Mouse (Mus musculus): ENCODE results near the gene Opcml. TPM values are rescaled to one million over a fixed set of nuclear protein-coding genes. Genes with fewer than 3 reads are reported as not detected.

The Opcml gene
- polyA plus RNA-seq, 1 experiment from 2014 or later, result 7.4 TPM

DNA sequence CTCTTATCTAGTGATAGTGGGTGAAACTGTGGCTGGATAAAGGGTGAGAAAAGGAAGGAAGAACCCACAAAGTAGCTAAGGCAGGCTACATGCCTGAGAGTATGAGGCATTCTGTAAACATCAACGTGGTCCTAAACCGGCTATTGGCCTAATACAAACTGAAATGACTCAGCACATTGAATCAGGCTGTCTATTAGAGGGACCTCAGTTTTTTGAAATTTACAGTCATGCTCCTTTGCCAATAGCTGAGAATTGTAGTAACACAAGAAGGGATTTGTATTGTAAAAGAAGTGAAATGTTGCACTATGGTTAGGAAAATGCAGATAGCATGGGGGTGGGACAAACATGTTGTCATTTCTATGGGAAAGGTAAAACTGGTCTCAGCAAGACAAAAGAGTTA is 10.4 kb downstream of the Opcml start:
- H3K4me2 ChIP-seq (replicated peaks), result no peak overlapping the region
- no peaks in the 10 kb centered on the region for H3K9me3 ChIP-seq
- H3K9ac ChIP-seq, result no peak overlapping the region
- ATAC-seq (ENCODE audit: low FRiP score, low read depth), result no peak
- WGBS, result 86% methylated on average over 2 of the region's 2 CpGs
- H3K27ac ChIP-seq, result no peak overlapping the region
- no peaks in the 10 kb centered on the region for H3K36me3 ChIP-seq
- no peak overlapping the region for H3K4me3 ChIP-seq
- no peaks in the 10 kb centered on the region for H3K4me1 ChIP-seq
- no peaks in the 10 kb centered on the region for H3K27me3 ChIP-seq (replicated peaks)

GRCm38 (mm10) chr9:27801807-27802206 is 11.2 kb downstream of the Opcml start:
- Histone ChIP-seq H3K27me3 (replicated peaks) (no peaks in the 10 kb centered on the region), H3K4me3 (no peak overlapping the region), H3K36me3 (no peaks in the 10 kb centered on the region), H3K9me3 (no peaks in the 10 kb centered on the region), H3K9ac (no peak overlapping the region), H3K27ac (no peak overlapping the region), H3K4me1 (no peaks in the 10 kb centered on the region), H3K4me2 (replicated peaks) (no peak overlapping the region)
- 86% methylated on average over 3 of the region's 3 CpGs for WGBS
- ATAC-seq (ENCODE audit: low FRiP score, low read depth), result no peak

- Histone ChIP-seq H3K27me3 (replicated peaks) (no peaks in the 10 kb centered on the region), H3K4me1 (no peaks in the 10 kb centered on the region), H3K4me2 (replicated peaks) (no peak overlapping the region), H3K4me3 (no peak overlapping the region), H3K9me3 (no peaks in the 10 kb centered on the region), H3K9ac (no peak overlapping the region), H3K36me3 (no peaks in the 10 kb centered on the region), H3K27ac (no peak overlapping the region)
- no peak for ATAC-seq (ENCODE audit: low FRiP score, low read depth)
Observed at GRCm38 (mm10) chr9:27802379-27802778, 11.8 kb downstream of the Opcml start.

DNA sequence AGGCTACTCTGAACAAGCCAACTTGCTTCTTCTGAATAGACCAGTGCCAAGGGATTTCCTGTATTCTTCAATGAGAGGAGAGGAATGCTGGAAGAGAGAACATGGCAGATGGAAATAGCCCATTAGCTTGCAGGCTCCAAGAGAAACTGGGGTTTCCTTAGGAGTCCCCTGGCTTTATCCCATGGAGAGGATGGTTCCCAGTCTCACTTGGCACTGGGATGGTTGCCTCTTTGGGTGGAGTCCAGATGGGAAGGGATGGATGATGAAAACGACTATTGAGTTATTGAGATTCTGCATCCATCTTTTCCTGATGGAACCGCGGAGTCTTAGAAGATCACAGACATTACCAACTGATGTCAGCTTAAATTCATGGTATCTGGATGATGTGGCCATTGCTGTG is 13.9 kb downstream of the Opcml start:
- Histone ChIP-seq H3K4me3 (no peak overlapping the region), H3K36me3 (no peaks in the 10 kb centered on the region), H3K9ac (no peak overlapping the region), H3K27ac (no peak overlapping the region), H3K27me3 (replicated peaks) (no peaks in the 10 kb centered on the region), H3K4me1 (no peaks in the 10 kb centered on the region), H3K4me2 (replicated peaks) (no peak overlapping the region), H3K9me3 (no peaks in the 10 kb centered on the region)
- ATAC-seq (ENCODE audit: low FRiP score, low read depth), result no peak
- WGBS, result 95% methylated on average over 3 of the region's 3 CpGs

- H3K9ac ChIP-seq, result no peak overlapping the region
- no peak overlapping the region for H3K4me3 ChIP-seq
- no peak overlapping the region for H3K4me2 ChIP-seq (replicated peaks)
- H3K4me1 ChIP-seq, result no peaks in the 10 kb centered on the region
- no peaks in the 10 kb centered on the region for H3K36me3 ChIP-seq
- no peaks in the 10 kb centered on the region for H3K27me3 ChIP-seq (replicated peaks)
- WGBS, result 90% methylated on average over 8 of the region's 8 CpGs
- ATAC-seq (ENCODE audit: low FRiP score, low read depth), result no peak
- no peak overlapping the region for H3K27ac ChIP-seq
- H3K9me3 ChIP-seq, result no peaks in the 10 kb centered on the region
Observed at GRCm38 (mm10) chr9:27809741-27810140, 19.2 kb downstream of the Opcml start.

GRCm38 (mm10) chr9:27813207-27813790 is 22.7 kb downstream of the Opcml start:
- H3K27ac ChIP-seq, result no peak overlapping the region
- WGBS, result 48% methylated on average over 3 of the region's 3 CpGs

GRCm38 (mm10) chr9:27814161-27814560 is 23.6 kb downstream of the Opcml start:
- no peak overlapping the region for H3K27ac ChIP-seq
- H3K4me1 ChIP-seq, result no peaks in the 10 kb centered on the region
- H3K4me2 ChIP-seq (replicated peaks), result no peak overlapping the region
- H3K27me3 ChIP-seq (replicated peaks), result no peaks in the 10 kb centered on the region
- H3K9me3 ChIP-seq, result no peaks in the 10 kb centered on the region
- ATAC-seq (ENCODE audit: low FRiP score, low read depth), result no peak
- no peak overlapping the region for H3K9ac ChIP-seq
- 36% methylated on average over 2 of the region's 2 CpGs for WGBS
- H3K4me3 ChIP-seq, result no peak overlapping the region
- no peaks in the 10 kb centered on the region for H3K36me3 ChIP-seq

More at GRCm38 (mm10) chr9:27813207-27813790, 22.7 kb downstream of the Opcml start:
- no peak overlapping the region for H3K4me3 ChIP-seq
- H3K4me1 ChIP-seq, result no peaks in the 10 kb centered on the region
- H3K27me3 ChIP-seq (replicated peaks), result no peaks in the 10 kb centered on the region
- no peak overlapping the region for H3K9ac ChIP-seq
- ATAC-seq (ENCODE audit: low FRiP score, low read depth), result no peak
- no peaks in the 10 kb centered on the region for H3K36me3 ChIP-seq
- H3K9me3 ChIP-seq, result no peaks in the 10 kb centered on the region
- no peak overlapping the region for H3K4me2 ChIP-seq (replicated peaks)

DNA sequence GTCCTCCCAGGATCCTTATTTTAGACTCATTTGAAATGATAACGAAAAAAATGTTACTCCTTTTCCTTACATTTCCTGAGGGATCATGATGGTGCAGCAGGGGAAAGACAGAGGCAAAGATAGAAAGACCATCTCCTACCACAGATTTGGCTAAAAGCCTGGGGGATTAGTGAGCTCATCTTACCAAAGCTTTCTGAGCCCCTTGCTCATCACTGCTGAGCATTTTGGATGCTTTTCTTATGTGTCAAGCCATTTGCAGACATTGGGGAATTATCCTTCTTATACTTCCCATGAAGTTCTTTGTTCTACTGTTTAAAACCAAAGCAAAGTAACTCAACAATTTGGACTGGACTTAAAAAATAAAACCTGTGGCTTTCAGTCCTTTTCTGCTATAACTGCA is 30.6 kb downstream of the Opcml start:
- H3K27me3 ChIP-seq (replicated peaks), result no peaks in the 10 kb centered on the region
- no peak for ATAC-seq (ENCODE audit: low FRiP score, low read depth)
- 79% methylated on average over 1 of the region's 1 CpGs for WGBS
- H3K4me3 ChIP-seq, result no peak overlapping the region
- H3K9me3 ChIP-seq, result no peaks in the 10 kb centered on the region
- H3K4me1 ChIP-seq, result no peaks in the 10 kb centered on the region
- H3K4me2 ChIP-seq (replicated peaks), result no peak overlapping the region
- H3K9ac ChIP-seq, result no peak overlapping the region
- no peaks in the 10 kb centered on the region for H3K36me3 ChIP-seq
- no peak overlapping the region for H3K27ac ChIP-seq

- WGBS, result 93% methylated on average over 6 of the region's 6 CpGs
- H3K9ac ChIP-seq, result no peak overlapping the region
- no peaks in the 10 kb centered on the region for H3K4me1 ChIP-seq
- H3K36me3 ChIP-seq, result no peaks in the 10 kb centered on the region
- no peak for ATAC-seq (ENCODE audit: low FRiP score, low read depth)
- H3K4me2 ChIP-seq (replicated peaks), result no peak overlapping the region
- H3K27me3 ChIP-seq (replicated peaks), result no peaks in the 10 kb centered on the region
- H3K9me3 ChIP-seq, result no peaks in the 10 kb centered on the region
- no peak overlapping the region for H3K4me3 ChIP-seq
- no peak overlapping the region for H3K27ac ChIP-seq
Observed at GRCm38 (mm10) chr9:27822681-27823080, 32.1 kb downstream of the Opcml start.

DNA sequence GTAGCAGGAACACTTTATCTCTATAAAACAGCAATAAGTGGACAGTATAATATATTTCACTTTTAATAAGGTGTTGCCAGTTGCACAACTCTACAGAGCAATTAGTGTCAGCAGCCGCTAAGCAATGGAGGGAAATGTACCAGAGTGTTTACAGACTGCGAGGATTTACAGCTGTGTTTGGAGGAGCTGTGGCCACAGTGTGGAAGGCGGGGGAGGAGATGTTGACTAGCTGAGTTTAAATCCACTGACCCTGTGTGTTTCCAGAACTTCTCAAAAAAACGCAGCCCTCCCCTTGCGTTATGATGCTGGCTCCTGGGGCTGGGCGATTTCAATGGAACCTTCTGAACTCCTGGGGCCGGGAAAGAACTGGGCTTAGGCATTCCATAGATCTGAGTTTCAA is 33.8 kb downstream of the Opcml start:
- Histone ChIP-seq H3K36me3 (no peaks in the 10 kb centered on the region), H3K27ac (no peak overlapping the region), H3K9me3 (no peaks in the 10 kb centered on the region), H3K9ac (no peak overlapping the region), H3K27me3 (replicated peaks) (no peaks in the 10 kb centered on the region), H3K4me2 (replicated peaks) (no peak overlapping the region), H3K4me1 (no peaks in the 10 kb centered on the region), H3K4me3 (no peak overlapping the region)
- WGBS, result 77% methylated on average over 7 of the region's 7 CpGs
- ATAC-seq (ENCODE audit: low FRiP score, low read depth), result no peak

GRCm38 (mm10) chr9:27830519-27830918 is 39.9 kb downstream of the Opcml start:
- Histone ChIP-seq H3K27ac (no peak overlapping the region), H3K4me2 (replicated peaks) (no peak overlapping the region), H3K9ac (no peak overlapping the region), H3K9me3 (no peaks in the 10 kb centered on the region), H3K36me3 (no peaks in the 10 kb centered on the region), H3K4me1 (no peaks in the 10 kb centered on the region), H3K4me3 (no peak overlapping the region), H3K27me3 (replicated peaks) (no peaks in the 10 kb centered on the region)
- ATAC-seq (ENCODE audit: low FRiP score, low read depth), result no peak
- WGBS, result 53% methylated on average over 5 of the region's 5 CpGs

- Histone ChIP-seq H3K9me3 (no peaks in the 10 kb centered on the region), H3K9ac (no peak overlapping the region), H3K27ac (no peak overlapping the region), H3K4me1 (no peaks in the 10 kb centered on the region), H3K36me3 (no peaks in the 10 kb centered on the region), H3K27me3 (replicated peaks) (no peaks in the 10 kb centered on the region), H3K4me3 (no peak overlapping the region), H3K4me2 (replicated peaks) (no peak overlapping the region)
- WGBS, result 81% methylated on average over 5 of the region's 5 CpGs
- no peak for ATAC-seq (ENCODE audit: low FRiP score, low read depth)
Observed at GRCm38 (mm10) chr9:27842806-27843205, 52.2 kb downstream of the Opcml start.

DNA sequence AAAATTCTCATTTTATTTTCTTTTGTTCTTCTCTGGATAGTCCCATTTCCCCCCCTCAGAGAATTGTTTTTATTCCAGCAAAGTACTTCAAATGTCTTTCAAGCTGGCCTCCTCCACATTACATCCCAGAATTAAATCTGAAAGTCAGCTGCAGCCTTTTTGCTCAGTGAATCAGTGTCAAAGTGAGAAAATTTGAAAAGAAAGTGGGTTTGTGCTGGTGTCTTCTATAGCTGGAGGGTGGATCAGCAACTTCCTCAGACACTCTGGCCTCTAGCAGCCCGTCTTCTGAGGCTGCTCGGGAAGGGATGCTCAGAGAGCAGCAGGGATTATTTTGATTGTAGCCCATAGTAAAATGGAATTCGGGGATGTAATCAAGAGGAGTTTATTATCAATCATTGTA is 81.0 kb downstream of the Opcml start:
- Histone ChIP-seq H3K9ac (no peak overlapping the region), H3K9me3 (no peaks in the 10 kb centered on the region), H3K4me2 (replicated peaks) (no peak overlapping the region), H3K27me3 (replicated peaks) (no peaks in the 10 kb centered on the region), H3K4me3 (no peak overlapping the region), H3K4me1 (no peaks in the 10 kb centered on the region), H3K27ac (no peak overlapping the region), H3K36me3 (no peaks in the 10 kb centered on the region)
- ATAC-seq (ENCODE audit: low FRiP score, low read depth), result no peak
- WGBS, result 71% methylated on average over 3 of the region's 3 CpGs

All from neural tube, embryonic 12.5 days (tissue).